ENCODE assay signal across 8 mouse cellular contexts in genomic region chr9:45300422-45301104, GRCm38 (mm10). TPM values are rescaled to one million over a fixed set of nuclear protein-coding genes. Genes with fewer than 3 reads are reported as not detected.
A peak's percentile ranks its signal among the peaks of the same experiment; 100 is the strongest.
DNase-seq lines count a peak whose midpoint lies in the region; ATAC-seq and TF ChIP-seq lines count a peak whose summit lies in the region.

No protein-coding gene starts in this region.

- H3K36me3 ChIP-seq in hindbrain, embryonic 15.5 days: no peaks in the 10 kb centered on the region

- in situ Hi-C loops in Patski (cut with MboI; ENCODE audit: low pct_unique_long_range_greater_than_20kb): loop anchor here (5.0 kb wide), 1 partner anchor 82 kb away; no protein-coding TSS in a partner anchor

- peak overlapping the region; percentile 29 for H3K4me3 ChIP-seq in hindbrain, embryonic 15.5 days

- peak overlapping the region; percentile 59 for H3K4me2 ChIP-seq in hindbrain, embryonic 15.5 days

- H3K27ac ChIP-seq in hindbrain, embryonic 15.5 days (replicated peaks): peak overlapping the region; percentile 77

- peak; percentile 82 for TF ChIP-seq CTCF in Patski (IDR thresholded peaks at IDR 0.05)

- CTCF ChIA-PET in Patski (lab: Charles Lee): interaction anchor here (1.2 kb wide), 1 partner anchor 88 kb away, joined by 5 read pairs; no protein-coding TSS in a partner anchor

- peaks cover 8% of the 10 kb centered on the region for H3K4me1 ChIP-seq in hindbrain, embryonic 15.5 days (replicated peaks)

- peaks cover 18% of the 10 kb centered on the region for H3K27me3 ChIP-seq in Patski
- H3K27me3 ChIP-seq in hindbrain, embryonic 15.5 days: no peaks in the 10 kb centered on the region

- DNase-seq in Patski (ENCODE audit: low read depth, low spot score): peak; percentile 15
- DNase-seq in cerebellum, postnatal 14 days: peak; percentile 98 to 99
- peak; percentile 98 to 99 for DNase-seq in frontal cortex, postnatal 25 days (ENCODE audit: low spot score in 2 of 2)
- DNase-seq in left cerebral cortex, adult 11 months (ENCODE audit: low spot score): peak; percentile 94
- peak; percentile 88 to 94 for DNase-seq in lung, postnatal 4 days
- peak; percentile 86 for DNase-seq in retina, postnatal 7 days (ENCODE audit: low read depth, low spot score)
- peak; percentile 87 for DNase-seq in urinary bladder, adult 2 months (ENCODE audit: low spot score)

- peak; percentile 79 for ATAC-seq in Patski
- peak; percentile 97 for ATAC-seq in hindbrain, embryonic 15.5 days (ENCODE audit: low FRiP score, low read depth)

- WGBS in hindbrain, embryonic 15.5 days: 13% methylated on average over 20 of the region's 20 CpGs

- no peaks in the 10 kb centered on the region for H3K9me3 ChIP-seq in hindbrain, embryonic 15.5 days

- peak overlapping the region; percentile 46 for H3K9ac ChIP-seq in hindbrain, embryonic 15.5 days

- POLR2A ChIA-PET in Patski (lab: Charles Lee): no interaction called here

RNA-seq across cellular contexts. Expression of gene Tmprss13, which starts 18.3 kb away (rescaled TPM):
- polyA plus RNA-seq in Patski (2021): not detected
- polyA plus RNA-seq in hindbrain, embryonic 15.5 days (2015; fragmentation: Nextera tagmentation; extraction: Ambion mirVana): not detected in 2 replicates
- polyA plus RNA-seq in urinary bladder, adult 2 months (2012; rRNA removed): 35.2 and 36.0 TPM in 2 replicates

RNA-seq across cellular contexts. Expression of gene Il10ra, which starts 31.6 kb away (rescaled TPM):
- not detected for polyA plus RNA-seq in Patski (2021)
- polyA plus RNA-seq in hindbrain, embryonic 15.5 days (2015; fragmentation: Nextera tagmentation; extraction: Ambion mirVana): 0.62 and 1.0 TPM in 2 replicates
- polyA plus RNA-seq in urinary bladder, adult 2 months (2012; rRNA removed): 5.1 and 5.3 TPM in 2 replicates

Comparison
In these comparisons a context has a peak if more than half of its experiments do, and no peak if none do; other contexts are left out.
1. Peak in every context shown above with its lines: DNase-seq, ATAC-seq, H3K4me3 ChIP-seq and H3K27ac ChIP-seq.
2. DNase-seq: peak in every context shown above with its lines; median percentile 98 in cerebellum, postnatal 14 days; 98 in frontal cortex, postnatal 25 days; 94 in left cerebral cortex, adult 11 months; 91 in lung, postnatal 4 days; 87 in urinary bladder, adult 2 months; 86 in retina, postnatal 7 days; 15 in Patski.
3. RNA of gene Tmprss13, which starts 18.3 kb away (polyA plus RNA-seq): 35.2 to 36.0 TPM in urinary bladder, adult 2 months; not detected in hindbrain, embryonic 15.5 days and not detected in Patski (single experiment); every median in the first group is over 10 times any median in the second.